Mouse (Mus musculus): Measurements from ENCODE around the gene Plxnb2.

Gene Plxnb2

DNA sequence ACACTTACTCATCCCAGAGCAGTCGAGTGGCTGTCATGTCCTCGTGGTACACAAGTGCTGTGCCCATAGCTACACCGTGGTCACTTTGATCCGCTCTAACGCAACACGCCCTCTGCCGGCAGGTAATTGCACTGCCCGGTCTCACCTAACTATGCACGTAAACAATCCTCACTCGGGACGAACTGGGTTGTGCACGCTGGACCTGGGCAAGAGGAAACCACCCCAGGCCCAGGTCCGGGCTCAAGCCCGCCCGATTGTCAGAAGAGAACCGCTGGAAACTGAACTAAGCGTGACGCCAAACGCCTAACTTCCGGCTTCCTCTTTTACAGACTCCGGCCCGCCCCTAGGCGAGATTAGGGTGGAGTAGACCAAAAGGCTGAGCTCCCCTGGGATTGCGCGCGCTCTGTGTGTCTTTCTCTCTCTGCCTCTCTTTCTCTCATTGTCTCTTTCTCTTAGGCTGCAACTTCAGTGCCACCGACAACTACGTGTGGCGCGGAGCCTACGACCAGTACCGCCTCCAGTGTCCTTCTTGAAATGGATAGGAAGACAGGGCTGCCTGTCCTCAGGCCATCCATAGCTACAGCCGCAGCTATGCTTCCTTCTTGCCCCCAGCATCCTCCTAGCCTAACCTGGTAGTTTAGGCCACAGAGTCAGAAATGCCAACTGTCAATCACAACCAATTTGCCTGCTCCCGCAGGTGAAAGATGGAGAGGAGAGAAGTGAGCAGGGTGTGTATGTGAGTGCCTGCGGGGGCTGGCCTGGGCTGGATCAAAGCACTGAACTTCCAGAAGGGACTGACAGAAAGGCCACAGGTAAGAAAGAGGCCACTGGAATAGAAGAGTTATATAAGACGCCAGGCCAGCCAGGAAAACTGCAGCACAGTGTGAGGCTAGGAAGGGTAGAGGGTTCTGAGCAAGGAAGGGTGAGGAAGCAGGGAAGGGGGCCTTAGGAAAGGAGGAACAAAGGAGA, 51.9 kb downstream of the Plxnb2 start, which contains the start of gene Hdac10:
Gene Hdac10 (minus strand): TSS at position 319 of the 969 bp plus-strand sequence.
- peak; percentile 78 to 86 for DNase-seq (ENCODE audit: low read depth in 2 of 2, low spot score in 2 of 2)

- no peak for DNase-seq (ENCODE audit: low read depth in 2 of 2, low spot score in 2 of 2)
These were observed 53.1 kb downstream of the Plxnb2 start for GRCm38 (mm10) chr15:89127364-89127940.

GRCm38 (mm10) chr15:89126622-89127021, 54.0 kb downstream of the Plxnb2 start:
- DNase-seq (ENCODE audit: low read depth in 2 of 2, low spot score in 2 of 2), result no peak

DNA sequence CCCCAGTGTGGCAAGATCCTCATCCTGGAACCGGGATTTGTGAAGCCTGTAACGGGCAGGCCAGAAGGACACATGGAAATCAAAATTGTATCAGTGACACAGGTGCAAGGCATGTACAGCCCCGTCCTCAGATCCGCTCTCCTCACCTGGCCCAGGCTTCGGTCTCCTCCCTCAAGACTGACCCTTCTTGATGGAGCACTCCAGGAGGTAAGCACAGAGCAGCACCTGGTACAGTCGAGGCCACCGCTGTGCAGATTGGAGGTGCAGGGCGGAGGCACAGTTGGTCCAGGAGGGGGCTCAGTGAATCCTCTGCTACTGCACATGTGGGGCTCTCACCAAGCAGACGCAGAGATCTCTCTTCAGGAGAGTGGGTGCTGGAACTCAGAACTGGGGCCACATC, 55.2 kb downstream of the Plxnb2 start:
- no peak for DNase-seq (ENCODE audit: low read depth in 2 of 2, low spot score in 2 of 2)

DNA sequence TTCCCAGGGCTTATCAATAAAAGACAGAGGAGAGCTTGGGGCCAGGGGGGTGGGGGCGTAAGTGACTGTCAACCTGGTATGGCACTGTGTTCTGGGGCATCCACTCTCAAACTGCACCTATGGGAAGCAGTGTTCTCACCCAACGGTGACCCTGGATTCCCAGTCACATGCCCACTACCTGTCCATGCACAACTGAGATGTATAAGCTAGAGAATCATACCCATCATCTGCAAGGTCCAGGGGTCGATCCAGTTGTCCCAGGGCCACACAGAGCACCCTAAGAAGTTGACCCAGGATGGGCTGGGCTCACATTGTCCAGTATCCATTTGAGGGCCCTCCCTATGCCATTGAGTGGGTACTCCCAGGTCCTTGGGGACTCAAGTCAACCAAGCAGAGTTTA, 56.3 kb downstream of the Plxnb2 start:
- DNase-seq (ENCODE audit: low read depth in 2 of 2, low spot score in 2 of 2), result no peak

DNA sequence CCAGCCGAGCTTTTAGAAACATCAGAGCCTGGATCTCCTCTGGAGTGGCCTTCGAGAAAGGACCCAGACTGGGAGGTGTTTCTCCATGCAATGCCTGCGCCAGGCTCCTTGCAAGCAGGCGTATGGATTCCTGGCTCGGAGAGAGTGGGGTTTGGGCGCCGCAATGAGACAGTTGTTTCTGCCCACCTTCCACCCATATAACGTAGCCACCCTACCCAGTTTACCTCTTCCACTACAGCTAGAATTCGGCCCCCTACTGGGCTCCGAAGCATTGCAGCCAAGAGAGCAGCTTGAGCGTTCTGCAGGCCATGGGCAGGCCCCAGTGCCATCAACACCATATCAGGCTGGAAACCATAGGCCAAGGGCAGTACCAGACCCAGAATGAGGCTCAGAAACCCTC, 57.0 kb downstream of the Plxnb2 start:
- DNase-seq (ENCODE audit: low read depth in 2 of 2, low spot score in 2 of 2), result no peak

GRCm38 (mm10) chr15:89122649-89123366, 57.8 kb downstream of the Plxnb2 start, which contains the start of gene Tubgcp6:
Gene Tubgcp6, minus strand, starts transcription at chr15:89123112.
- peak; percentile 79 to 92 for DNase-seq (ENCODE audit: low read depth in 2 of 2, low spot score in 2 of 2)

DNA sequence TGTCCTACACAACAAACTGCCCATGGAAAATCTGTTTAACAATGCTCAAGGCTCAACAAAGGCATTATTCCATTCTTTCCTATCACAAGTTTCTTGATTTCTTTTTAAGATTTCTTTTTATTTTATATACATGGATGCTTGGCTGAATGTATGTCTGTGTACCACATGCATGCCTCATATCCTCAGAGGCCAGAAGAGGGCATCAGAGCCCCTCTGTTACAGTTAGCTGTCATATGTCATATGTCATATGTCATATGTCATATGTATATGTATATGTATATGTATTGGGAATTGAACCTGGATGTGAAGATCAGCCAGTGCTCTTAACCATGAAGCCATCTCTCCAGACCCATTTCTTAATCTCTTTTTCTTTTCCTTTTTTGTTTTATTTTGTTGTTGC, 62.6 kb downstream of the Plxnb2 start:
- no peak for DNase-seq (ENCODE audit: low read depth in 2 of 2, low spot score in 2 of 2)

DNA sequence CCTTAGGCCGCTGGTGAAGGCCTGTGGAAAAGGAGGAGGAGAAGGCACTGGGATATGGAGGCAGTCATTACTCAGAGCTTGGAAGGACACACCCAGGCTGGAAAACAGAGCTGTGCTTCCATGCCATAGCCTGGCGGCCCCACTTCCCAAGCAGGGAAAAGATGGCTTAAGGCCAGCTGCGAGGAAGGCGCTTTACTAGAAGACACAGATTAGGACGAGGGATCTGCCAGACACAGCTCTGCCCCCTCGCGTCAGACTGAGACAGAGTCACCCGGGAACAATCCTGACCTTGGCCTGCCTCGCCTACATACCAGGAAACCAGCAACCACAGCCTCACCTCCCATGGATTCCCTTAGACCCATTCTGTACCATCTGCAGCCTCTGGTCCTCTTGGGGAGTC, 70.4 kb downstream of the Plxnb2 start:
- no peak for DNase-seq (ENCODE audit: low read depth in 2 of 2, low spot score in 2 of 2)

- no peak for DNase-seq (ENCODE audit: low read depth in 2 of 2, low spot score in 2 of 2)
These were observed 73.6 kb downstream of the Plxnb2 start for GRCm38 (mm10) chr15:89106976-89107375.

GRCm38 (mm10) chr15:89106073-89106472, 74.5 kb downstream of the Plxnb2 start:
- no peak for DNase-seq (ENCODE audit: low read depth in 2 of 2, low spot score in 2 of 2)

Measured in CD8-positive naive resting alpha-beta T cell, adult 2 months (primary cell).